Mouse (Mus musculus) lung, postnatal 0 days (tissue): ENCODE measurements at regions not wholly inside any gene's neighbourhood (a gene's known extent, or its start where the extent isn't known, plus 50 kb on each side); places are given as distances from the start of the nearest gene placed in this dataset.

Experiments
- CTCF ChIP-seq: IDR thresholded peaks from 2 replicates; pipeline ENCODE4 v1.5.1; 2016; ENCODE audit warnings: antibody characterized with exemption, mild to moderate bottlenecking
- EP300 ChIP-seq: IDR thresholded peaks from 2 replicates; pipeline ENCODE4 v1.6.1; 2016; ENCODE audit warnings: antibody characterized with exemption, mild to moderate bottlenecking, control low read depth

- TF ChIP-seq CTCF (no peak), EP300 (no peak)
These were observed 547.5 kb upstream of the Cpeb2 start for GRCm38 (mm10) chr5:42685356-42686057.
